Mouse (Mus musculus) gastrocnemius, adult 8-10 months (tissue): Measurements from ENCODE around the gene Actl7a. TPM values are rescaled to one million over a fixed set of nuclear protein-coding genes. Genes with fewer than 3 reads are reported as not detected.

ENCODE experiments used
- DNase-seq, 2 experiments: peaks; one replicate each; pipeline ENCODE4 v3.0.0; 2022; ENCODE audit warnings: low spot score in 2 of 2
- total RNA-seq, 4 experiments: library from RNA; stranded (reverse); gene quantifications; 2 replicates each; pipeline ENCODE4 v1.2.4; 2022

Gene Actl7a
- not detected for total RNA-seq

DNA sequence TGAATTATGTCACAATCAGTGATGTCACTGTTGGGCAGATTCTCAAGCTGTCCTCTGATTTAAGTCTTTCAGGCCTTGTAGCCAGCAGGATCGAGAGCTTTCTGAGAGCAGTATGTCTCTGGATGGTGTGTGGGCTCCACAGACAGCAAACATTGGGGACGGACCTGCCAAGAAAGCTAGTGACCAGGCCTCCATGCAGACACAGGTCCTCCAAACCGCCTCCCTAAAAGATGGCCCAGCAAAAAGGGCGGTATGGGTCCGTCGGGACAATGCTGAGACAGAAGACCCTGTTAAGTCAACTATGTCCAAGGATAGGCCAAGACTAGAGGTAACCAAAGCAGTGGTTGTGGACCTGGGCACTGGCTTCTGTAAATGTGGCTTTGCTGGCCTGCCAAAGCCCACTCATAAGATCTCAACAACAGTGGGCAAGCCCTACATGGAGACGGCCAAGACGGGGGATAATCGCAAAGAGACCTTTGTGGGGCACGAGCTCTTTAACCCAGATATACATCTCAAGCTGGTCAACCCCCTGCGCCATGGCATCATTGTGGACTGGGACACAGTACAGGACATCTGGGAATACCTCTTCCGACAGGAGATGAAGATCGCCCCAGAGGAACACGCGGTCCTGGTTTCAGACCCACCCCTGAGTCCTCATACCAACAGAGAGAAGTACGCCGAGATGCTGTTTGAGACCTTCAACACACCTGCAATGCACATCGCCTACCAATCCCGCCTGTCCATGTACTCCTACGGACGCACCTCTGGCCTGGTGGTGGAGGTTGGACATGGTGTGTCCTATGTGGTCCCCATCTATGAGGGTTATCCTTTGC, at the start of gene Actl7a:
TSS of gene Actl7a (plus strand) at position 51 of the 833 bp plus-strand sequence.
- DNase-seq = no peak

DNA sequence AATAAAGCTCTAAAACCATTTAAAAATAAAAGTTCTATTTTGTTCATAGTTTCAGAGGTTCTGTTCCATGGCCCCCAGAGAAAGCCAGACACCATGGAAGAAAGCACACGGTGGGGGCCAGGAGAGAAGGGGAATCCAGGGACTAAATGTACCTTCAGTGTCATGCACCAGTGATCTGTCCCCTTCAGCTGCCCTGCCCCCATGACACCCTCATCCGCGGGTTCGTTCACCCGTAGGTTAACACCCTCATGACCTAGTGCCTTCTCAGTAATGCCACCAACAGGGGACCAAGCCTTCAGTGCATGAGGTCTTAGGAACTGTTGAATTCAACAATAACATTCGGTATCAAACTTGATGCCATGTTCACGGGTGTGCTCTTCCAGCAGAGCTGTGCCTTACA, 46.8 kb upstream of the Actl7a start:
- DNase-seq = no peak

DNA sequence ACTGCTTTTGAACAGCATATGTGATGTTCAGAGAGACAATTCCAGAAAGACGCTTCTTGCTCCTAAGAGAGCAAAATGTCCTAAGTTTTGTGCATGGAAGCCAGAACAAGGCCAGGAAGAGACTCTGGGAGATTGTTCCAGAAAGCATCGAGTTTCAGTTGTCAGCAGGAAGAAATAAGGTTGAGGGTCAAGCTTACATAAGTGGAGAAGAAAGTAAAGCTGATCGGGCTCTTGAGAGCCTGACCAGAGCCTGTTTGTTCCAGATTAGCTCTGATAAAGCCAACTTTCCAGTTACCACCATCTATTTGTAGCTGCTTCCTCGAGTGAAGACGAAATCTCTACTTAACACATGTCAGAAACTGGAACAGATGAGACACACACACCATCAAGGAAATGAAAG, 44.5 kb upstream of the Actl7a start:
- DNase-seq = no peak

DNA sequence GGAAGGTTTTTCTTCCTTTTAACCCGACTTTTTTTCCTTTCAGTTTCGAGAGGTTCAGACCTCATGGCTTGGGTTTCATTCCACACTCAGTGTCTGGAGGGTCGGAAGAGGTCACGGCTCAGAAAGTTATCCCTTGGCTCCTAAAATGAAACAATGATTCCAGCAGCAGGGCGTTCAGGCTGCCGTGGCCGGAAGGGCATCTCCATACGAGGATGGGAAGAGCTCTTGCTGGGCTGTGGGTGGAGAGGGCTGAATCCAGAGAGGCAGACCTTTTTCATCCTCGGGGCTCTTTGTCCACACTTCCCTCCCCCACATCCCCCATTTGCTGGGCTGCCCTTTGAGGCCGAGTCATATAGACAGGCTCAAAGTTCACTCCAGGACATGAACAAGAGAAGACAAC, 41.0 kb upstream of the Actl7a start:
- no peak for DNase-seq

DNA sequence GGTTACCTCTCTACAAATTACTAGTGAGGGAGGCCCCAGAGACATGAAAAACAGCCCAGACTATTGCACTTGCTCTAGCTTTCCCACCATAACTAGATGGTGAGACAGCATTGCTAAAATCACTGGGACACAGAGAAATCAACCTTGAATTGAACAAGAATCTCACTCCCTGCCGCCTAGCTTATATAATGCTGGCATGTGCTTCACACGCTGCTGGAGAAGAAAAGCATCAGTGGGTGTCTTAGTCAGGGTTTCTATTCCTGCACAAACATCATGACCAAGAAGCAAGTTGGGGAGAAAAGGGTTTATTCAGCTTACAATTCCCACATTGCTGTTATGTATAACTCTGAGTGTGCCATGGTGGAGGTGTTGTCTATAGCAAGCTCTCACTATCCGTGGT, 30.1 kb upstream of the Actl7a start:
- DNase-seq = no peak

DNA sequence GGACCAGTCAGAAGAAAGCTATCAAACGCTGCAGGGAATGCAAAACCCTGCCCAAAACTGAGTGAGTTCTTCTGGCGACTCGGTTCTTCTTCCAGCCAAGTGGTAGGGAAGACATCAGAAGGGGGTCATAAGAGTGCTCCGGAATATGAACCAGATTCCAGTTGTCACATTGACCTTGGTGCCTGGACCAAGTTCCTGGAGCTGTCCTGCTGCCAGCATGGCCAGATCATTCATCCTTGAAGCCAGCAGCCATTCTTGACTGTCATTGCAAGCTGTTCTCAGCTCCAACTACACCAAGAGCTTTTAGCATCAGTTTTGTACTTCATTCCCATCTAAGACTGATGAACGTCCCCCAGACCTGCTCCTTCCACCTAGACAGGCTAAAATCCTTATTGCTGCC, 26.4 kb upstream of the Actl7a start:
- no peak for DNase-seq

DNA sequence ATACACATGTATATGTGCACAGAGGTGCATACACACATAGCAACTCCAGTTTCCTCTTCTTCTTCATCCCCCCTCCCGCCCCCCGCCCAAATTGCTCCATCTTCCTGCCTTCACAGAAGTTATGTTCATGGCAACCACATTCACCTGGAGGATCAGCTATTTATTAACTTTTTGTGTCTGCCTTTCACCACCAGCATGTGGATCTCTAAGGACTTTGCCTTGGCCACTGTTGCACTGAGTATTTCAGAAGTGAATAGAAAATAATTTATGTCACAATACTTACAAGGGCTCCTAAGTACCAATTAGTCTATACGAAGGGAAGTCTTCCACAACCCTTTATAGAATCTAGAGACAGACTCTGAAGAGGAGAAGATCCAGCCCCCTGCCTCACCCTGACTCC, 25.3 kb upstream of the Actl7a start:
- DNase-seq = no peak

DNA sequence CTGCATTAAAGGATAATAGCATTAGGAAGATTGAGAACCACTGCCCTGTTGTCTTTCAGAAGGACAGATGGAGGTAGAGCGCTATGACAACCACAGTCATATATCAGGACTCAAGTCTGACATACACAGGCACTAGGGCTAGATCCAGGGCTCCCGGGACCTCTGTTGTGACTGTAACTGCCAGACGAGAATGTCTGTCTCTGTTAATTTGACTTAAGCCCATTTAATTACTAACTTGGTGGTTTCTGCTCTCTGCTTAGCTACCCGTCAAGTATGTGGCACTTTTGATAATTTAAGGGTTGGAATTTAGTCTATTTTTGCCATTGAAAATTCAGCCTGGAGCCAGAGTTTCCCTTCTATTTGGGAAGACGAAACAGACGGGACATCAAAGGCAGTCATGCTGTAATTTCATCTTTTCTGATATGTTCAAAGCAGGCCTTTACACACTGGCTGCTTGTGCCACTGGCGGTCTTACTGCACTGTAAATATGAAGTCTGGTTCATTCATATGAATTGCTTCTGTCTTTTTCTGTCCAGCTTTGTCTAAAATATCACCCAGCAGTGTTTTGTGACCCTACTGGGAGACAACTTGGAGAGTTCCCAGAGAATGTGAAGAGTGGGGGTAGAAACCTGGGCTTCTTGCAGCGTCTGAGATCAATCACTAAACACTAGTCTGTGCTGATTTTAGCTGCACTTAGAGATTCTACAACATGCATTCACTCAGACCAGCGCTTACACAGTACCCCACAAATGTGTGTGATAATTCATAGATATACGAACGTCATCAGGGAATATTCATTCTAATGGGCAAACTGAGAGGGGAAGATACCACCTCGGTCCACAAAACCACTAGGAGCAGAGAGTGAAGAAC, 24.4 kb upstream of the Actl7a start:
- DNase-seq = no peak

DNA sequence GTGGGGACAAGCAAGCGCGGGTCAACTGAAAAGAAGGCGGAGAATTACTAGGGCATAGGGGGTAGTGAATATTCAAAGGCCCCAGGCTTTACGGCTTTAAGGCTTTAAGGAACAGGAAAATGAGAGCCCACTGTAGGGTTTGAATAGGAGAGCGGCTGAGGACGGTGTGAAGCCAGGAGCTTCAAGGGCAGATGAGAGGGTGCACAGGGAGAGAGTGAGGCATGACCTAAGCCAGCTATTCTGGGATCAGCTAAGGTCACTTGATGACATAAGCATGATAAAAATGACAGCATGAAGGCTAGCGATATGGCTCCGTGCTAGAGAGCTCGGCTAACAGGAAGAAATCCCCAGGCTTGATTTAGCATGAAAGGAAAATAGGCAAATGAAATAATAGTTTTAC, 23.8 kb upstream of the Actl7a start:
- DNase-seq = no peak

DNA sequence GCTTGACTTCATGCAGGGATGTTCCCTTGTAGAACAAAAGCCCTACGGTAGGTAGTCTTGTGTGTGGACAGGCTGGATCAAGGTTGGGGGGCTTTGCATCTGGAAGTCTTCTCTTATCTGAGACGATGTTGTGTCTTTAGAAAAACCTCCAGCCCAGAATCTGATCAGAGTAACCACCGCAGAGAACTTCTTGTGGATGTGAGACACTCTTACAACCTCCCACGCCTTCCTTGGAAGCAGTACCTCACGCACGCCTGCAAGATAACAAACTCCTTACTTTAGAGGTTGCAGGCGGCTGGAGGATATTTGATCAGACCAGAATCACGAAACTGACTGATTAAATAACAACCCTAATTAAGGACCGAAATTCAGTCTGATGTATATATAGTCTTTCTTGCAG, 22.8 kb upstream of the Actl7a start:
- no peak for DNase-seq

DNA sequence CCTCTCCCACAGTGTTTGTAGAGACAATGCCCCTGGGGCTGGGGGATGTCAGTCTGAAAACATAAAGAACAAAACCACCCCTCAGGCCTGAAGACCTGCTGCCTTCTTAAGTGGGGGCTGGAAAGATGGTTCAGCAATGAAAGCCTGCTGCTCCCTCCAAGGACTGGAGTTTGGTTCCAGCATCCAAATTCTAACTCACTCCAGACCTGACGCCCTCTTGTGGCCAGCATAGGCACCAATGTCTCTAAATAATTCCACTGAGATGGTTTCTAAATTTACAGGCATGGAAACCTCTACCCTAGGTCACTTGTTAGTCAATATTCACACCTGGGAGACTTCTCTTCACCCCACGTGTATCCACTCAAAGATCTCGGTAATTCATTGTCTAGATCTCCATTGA, 21.7 kb upstream of the Actl7a start:
- DNase-seq = no peak

DNA sequence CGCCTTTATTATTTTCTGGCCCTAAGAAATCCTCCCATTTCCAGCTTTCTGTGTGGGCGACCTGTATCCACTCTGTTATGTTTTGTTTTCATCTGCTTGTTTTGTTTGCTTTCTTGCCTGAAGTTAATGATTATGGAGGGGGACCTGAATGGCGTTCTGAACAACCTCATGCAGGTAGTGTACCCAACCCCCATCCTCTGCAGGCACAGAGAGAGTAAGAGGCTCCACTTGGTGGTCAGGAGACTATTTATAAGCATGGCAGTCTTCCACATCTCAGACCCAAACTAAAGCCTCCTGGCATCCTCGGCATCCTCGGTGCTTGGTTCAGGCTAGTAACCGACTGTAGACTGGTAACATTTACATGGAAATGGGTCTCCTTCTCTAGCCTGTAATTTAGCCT, 20.9 kb upstream of the Actl7a start:
- DNase-seq = no peak

DNA sequence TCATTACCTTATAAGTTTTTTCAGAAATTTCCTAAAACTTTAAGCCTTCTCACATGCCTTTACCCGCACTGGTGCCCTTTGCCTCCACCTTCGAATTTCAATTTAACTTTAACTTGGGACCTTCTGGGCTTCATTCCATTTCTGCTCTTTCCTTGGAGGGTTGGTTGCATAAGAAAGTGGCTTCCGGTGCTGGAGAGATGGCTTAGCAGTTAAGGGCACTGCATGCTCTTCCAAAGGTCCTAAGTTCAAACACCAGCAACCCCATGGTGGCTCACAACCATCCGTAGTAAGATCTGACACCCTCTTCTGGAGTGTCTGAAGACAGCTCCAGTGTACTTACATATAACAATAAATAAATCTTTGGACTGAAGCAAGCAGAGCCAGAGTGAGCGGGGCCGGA, 20.0 kb upstream of the Actl7a start:
- DNase-seq = no peak

DNA sequence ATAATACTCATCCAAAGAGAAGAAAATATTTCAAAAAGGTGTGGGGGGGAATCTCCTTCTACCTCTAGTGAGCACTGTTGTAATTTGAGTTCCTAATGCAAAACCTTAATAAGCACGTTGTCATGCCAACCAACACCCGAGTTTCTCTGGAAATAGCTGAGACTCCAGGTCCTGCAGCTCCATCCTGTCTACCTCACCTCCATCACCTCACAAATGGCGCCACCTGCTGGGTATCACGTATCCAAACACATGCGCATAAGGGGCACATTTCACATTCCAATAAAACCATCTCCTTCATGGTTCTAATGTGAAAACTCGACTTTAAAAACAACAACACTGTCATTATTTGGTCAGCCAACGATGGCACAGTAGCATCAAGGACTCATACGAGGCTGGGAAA, 17.4 kb upstream of the Actl7a start:
- DNase-seq = no peak

DNA sequence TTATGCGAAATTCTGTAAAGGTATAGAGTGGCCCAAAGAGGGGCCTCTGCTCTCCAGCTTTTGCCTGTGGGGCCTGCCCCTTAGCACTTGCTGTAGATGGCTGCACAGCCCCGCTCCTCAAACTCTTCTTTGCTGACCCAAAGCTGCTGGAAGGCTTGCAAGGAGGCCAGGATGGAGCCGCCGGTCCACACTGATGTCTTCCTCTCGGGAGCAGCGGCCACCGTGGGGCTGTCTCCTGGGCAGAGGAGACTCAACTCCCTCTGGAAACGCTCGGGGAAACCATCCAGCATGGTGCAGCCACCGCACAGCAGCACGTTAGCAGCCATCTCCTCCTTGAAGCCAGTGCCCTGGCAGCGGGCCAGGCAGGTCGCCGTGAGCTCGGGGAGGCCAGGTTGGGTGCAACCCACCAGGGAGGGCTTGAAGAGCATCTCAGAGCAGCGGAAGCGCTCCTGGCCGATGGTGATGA, 3.2 kb upstream of the Actl7a start, which contains the start of gene Gm26657:
TSS of gene Gm26657 (plus strand) at position 51 of the 466 bp plus-strand sequence.
- DNase-seq = no peak

DNA sequence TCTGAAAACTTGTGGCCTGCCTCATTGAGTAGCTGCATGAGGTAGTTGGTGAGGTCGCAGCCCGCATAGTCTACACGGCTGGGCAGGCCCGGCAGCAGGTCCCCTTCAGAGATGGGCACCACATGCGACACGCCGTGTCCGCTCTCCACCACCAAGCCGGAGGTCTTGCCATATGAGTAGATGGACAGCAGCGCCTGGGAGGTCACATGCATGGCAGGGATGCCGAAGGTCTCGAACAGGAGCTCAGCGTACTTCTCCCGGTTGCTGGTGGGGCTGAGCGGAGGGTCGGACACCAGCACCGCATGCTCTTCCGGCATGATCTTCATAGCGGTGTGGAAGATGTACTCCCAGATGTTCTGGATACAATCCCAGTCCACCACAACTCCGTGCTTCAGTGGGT, 2.6 kb upstream of the Actl7a start:
- DNase-seq = no peak

DNA sequence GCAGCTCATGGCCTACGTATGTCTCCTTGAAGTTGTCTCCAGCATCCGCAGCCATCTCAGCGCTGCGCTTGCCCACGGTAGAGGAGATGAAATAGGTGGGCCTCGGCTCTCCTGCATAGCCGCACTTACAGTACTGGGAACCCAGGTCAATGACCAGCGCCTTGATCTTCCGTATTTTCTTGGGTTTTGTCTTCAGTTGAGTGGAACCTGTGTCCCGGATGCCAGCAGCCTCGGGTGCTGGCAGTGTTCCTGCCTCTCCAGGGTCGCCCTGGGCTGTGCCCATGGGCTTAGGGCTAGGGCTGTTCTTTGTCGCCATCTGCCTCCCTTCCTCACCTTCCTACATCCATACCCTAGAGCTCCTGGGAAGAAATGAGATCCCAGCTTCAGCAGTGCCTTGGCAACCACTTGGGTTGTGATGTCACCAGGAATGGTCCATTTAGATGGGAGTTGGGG, 2.1 kb upstream of the Actl7a start, which contains the start of gene Actl7b:
TSS of gene Actl7b (minus strand) at position 403 of the 453 bp plus-strand sequence.
- no peak for DNase-seq

DNA sequence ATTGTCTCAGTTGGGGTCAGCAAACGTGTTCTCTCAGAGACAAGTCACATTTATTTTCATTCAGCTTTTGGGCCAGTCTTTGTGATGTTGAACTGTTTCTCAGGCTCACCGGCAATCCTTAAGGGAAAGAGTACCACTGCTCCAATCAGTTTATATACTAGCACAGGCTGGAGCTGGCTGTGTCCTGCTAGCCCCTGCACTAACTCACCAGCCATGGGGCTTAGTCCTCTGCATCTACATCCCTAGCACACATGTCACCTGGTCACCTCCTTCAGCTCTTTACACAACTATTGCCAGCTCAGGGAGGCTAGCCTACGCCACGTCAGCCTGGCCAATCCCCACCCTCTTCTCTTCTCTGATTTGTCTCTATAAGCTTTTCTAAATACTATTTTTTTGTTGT, 515 bp upstream of the Actl7a start:
- DNase-seq = no peak

DNA sequence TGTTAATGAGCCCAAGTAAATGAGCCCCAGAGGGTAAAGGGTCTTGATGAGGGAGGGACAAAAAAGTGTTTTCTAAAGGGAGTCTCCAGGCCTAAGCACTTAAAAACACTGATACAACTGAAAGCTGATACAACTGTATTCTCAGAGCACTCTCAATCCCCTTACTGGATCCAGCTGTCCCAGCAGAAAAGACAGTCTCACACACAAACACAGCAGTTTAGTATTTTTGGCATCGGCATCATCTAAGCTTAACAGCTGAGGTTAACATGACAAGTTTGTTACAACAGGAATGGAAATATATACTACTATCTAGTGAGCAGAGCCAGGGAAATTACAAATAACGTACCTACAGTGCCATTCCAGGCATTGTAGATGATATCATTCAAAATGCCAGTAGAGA, 3.1 kb downstream of the Actl7a start:
- DNase-seq = no peak

DNA sequence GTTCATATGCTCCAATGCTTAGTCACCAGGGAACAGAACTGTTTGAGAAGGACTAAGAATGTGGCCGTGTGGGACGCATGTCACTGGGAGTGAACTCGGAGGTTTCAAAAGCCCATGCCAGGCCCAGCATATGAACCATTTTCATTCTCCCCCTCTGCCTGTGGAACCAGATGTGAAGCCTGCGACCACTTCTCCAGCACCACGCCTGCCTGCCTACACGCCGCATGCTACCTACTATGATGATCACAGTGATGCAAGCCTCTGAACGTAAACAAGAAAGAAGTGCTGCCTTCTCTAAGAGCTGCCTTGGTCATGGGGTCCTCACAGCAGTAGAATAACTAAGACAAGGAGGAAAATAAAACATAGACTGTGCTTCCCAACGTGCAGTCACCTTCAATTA, 4.2 kb downstream of the Actl7a start:
- DNase-seq = no peak

DNA sequence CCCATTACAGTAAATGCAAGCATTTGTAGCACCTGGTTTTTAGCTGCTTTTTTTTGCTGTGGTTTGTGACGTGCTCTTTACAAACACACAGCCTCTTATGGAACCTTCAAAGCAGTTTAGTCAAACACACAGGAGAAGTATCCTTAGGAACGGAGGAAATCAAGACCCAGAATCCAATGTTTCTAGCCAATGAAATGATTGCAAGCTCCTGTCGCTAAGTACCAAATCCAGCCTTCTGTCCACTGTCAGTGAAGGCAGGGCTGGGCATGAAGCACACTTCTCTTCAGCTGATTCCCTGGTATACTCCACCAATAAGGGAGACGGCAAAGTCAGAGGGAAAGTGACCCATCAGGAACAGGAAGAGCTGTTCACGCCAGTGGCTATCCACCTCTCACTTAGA, 12.8 kb downstream of the Actl7a start:
- DNase-seq = no peak

DNA sequence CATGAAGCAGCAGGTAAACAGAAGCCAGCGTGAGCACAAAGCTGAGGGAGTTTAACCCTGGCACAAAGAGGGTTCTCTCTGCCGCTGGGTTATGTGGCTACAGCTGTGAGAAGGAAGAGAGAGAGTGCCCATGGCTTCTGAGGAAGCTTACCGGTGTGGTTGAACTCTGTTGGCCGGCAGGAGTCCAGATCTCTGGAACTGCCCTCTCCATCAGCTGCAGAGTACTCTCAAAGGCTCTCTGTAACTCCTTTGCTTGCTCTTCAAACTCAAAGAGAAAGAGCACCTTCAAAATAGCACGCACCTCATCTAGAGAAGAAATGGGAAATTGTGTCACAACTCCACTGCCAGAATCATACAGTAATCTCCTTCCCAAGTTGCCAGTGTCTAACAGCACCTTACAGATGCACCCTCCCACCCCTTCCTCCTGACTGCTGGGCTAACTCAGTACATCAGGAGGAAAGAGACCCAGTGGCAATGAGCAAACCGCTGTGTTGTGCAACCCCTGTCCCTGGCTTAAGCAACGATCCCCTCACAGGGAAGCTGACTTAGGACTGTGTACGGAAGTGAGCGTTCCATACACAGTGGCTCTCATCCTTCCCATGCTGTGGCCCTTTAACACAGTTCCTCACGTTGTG, 13.9 kb downstream of the Actl7a start:
- DNase-seq = no peak
